12 mouse cellular contexts compared by ENCODE assay signal in genomic region chr1:91861511-91861910, GRCm38 (mm10).
"Had no signal": no experiment of that assay in that cellular context is flagged by ENCODE, and none has a peak within 500 bp of the region (broad histone marks: within the 10 kb centered on the region; RNA-seq: fewer than 3 reads in every experiment).

No protein-coding gene starts in this region.

- H3K9ac ChIP-seq: liver, embryonic 14.5 days; lung, embryonic 14.5 days; midbrain, embryonic 12.5 days; neural tube, embryonic 13.5 days had no signal

- ATAC-seq: midbrain, embryonic 16.5 days had no signal

- H3K4me2 ChIP-seq: lung, embryonic 14.5 days; midbrain, embryonic 12.5 days; neural tube, embryonic 13.5 days had no signal

- H3K36me3 ChIP-seq: limb, embryonic 10.5 days; midbrain, embryonic 12.5 days; neural tube, embryonic 13.5 days had no signal

- H3K27me3 ChIP-seq: midbrain, embryonic 12.5 days; neural tube, embryonic 13.5 days had no signal

- H3K4me1 ChIP-seq: midbrain, embryonic 12.5 days; neural tube, embryonic 13.5 days had no signal

- H3K9me3 ChIP-seq: limb, embryonic 10.5 days; midbrain, embryonic 12.5 days; neural tube, embryonic 13.5 days had no signal

- H3K4me3 ChIP-seq: limb, embryonic 10.5 days; midbrain, embryonic 12.5 days; neural tube, embryonic 13.5 days had no signal

- DNase-seq: kidney, adult 9 months; kidney, postnatal 10 days; lung, embryonic 14.5 days; lung, postnatal 10 days; right cerebral cortex, adult 18-20 months; right cerebral cortex, postnatal 25 days; thymus, postnatal 36 days had no signal

- H3K27ac ChIP-seq: limb, embryonic 10.5 days; liver, embryonic 14.5 days; midbrain, embryonic 12.5 days; neural tube, embryonic 13.5 days had no signal
